Mouse (Mus musculus) limb, embryonic 11.5 days (tissue): ENCODE measurements at regions not wholly inside any gene's neighbourhood (a gene's known extent, or its start where the extent isn't known, plus 50 kb on each side); places are given as distances from the start of the nearest gene placed in this dataset.

Source experiments
- ATAC-seq: fragments of 200-750 bp; cut with Nextera tagmentation; 2 replicates; pipeline ENCODE4 v1.8.0; 2017; ENCODE audit warnings: low read depth; ENCODE audit not compliant: insufficient number of reproducible peaks, low FRiP score, low TSS enrichment
- DNase-seq: peaks from one replicate; pipeline ENCODE4 v3.0.0-alpha.2; 2015; ENCODE audit warnings: low spot score
- H3K27ac ChIP-seq: fragments of 300-500 bp; sonication (generic); replicated peaks from 2 replicates; pipeline ENCODE4 v1.5.1; 2014; ENCODE audit warnings: low read depth, mild to moderate bottlenecking, low read length
- H3K27me3 ChIP-seq: fragments of 300-500 bp; sonication (generic); 2 replicates; pipeline ENCODE4 v1.6.1; 2014; ENCODE audit warnings: mild to moderate bottlenecking, low read length, mixed read lengths; ENCODE audit not compliant: control insufficient read depth, insufficient read depth
- H3K36me3 ChIP-seq: fragments of 300-500 bp; sonication (generic); 2 replicates; pipeline ENCODE4 v1.6.1; 2014; ENCODE audit warnings: mild to moderate bottlenecking, low read length, moderate library complexity, mixed read lengths; ENCODE audit not compliant: control insufficient read depth, insufficient read depth
- H3K4me1 ChIP-seq: fragments of 300-500 bp; sonication (generic); 2 replicates; pipeline ENCODE4 v1.6.1; 2014; ENCODE audit warnings: low read length, mixed read lengths; ENCODE audit not compliant: control insufficient read depth, insufficient read depth
- H3K4me2 ChIP-seq: fragments of 300-500 bp; sonication (generic); 2 replicates; pipeline ENCODE4 v1.6.1; 2014; ENCODE audit warnings: low read depth, mild to moderate bottlenecking, moderate library complexity; ENCODE audit not compliant: severe bottlenecking
- H3K4me3 ChIP-seq: fragments of 300-500 bp; sonication (generic); 2 replicates; pipeline ENCODE4 v1.5.1; 2014; ENCODE audit warnings: low read depth, low read length
- H3K9ac ChIP-seq: fragments of 300-500 bp; sonication (generic); 2 replicates; pipeline ENCODE4 v1.6.1; 2014; ENCODE audit warnings: mild to moderate bottlenecking, low read length
- H3K9me3 ChIP-seq: fragments of 300-500 bp; sonication (generic); 2 replicates; pipeline ENCODE4 v1.6.1; 2016; ENCODE audit warnings: low read length; ENCODE audit not compliant: control insufficient read depth
- WGBS: fragments of 180-500 bp; shearing (Covaris S2); extraction: QIAGEN DNeasy Blood & Tissue Kit; methylation state at CpG from one replicate; pipeline ENCODE4 v1.1.7; 2014; 5-methylcytosine and 5-hydroxymethylcytosine counted together

GRCm38 (mm10) chr13:119339016-119339415, 89.4 kb upstream of the Paip1 start:
- H3K4me3 ChIP-seq = no peak overlapping the region
- no peak overlapping the region for H3K9ac ChIP-seq
- peaks cover 2% of the 10 kb centered on the region; the same call in 1 of the 2 replicates for H3K36me3 ChIP-seq
- ATAC-seq (no peak), DNase-seq (no peak)
- no peak overlapping the region for H3K27ac ChIP-seq
- no peaks in the 10 kb centered on the region for H3K9me3 ChIP-seq
- no peaks in the 10 kb centered on the region for H3K4me1 ChIP-seq
- WGBS = 80% methylated on average over 5 of the region's 5 CpGs
- H3K4me2 ChIP-seq = no peak overlapping the region
- H3K27me3 ChIP-seq = no peaks in the 10 kb centered on the region

DNA sequence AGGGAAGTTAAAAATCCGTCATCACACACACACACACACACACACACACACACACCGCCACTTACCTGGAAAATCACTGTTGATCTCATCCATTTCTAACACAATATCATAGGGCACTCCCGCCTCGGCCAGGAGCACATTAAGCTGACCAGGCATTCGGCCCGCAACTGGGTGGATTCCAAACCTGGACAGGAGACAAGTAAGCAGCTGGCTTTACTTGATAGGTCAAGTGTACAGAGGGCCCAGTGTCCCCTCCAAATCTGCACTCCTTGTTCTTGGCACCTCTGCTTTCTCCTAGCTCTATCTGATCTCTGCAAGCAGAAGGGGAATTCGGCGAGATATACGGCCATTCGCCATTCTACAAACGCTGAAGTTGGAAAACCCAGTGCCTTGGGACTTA, 88.6 kb upstream of the Paip1 start:
- 97% methylated on average over 11 of the region's 11 CpGs for WGBS
- H3K9me3 ChIP-seq = no peaks in the 10 kb centered on the region
- ATAC-seq = no peak
- H3K4me1 ChIP-seq = no peaks in the 10 kb centered on the region
- peaks cover 2% of the 10 kb centered on the region; the same call in 1 of the 2 replicates for H3K36me3 ChIP-seq
- H3K9ac ChIP-seq = no peak overlapping the region
- H3K4me3 ChIP-seq = no peak overlapping the region
- no peak overlapping the region for H3K4me2 ChIP-seq
- no peaks in the 10 kb centered on the region for H3K27me3 ChIP-seq
- no peak for DNase-seq
- H3K27ac ChIP-seq = no peak overlapping the region

GRCm38 (mm10) chr13:119341833-119342232, 86.6 kb upstream of the Paip1 start:
- Histone ChIP-seq H3K27ac (no peak overlapping the region), H3K4me3 (no peak overlapping the region), H3K27me3 (no peaks in the 10 kb centered on the region), H3K36me3 (no peaks in the 10 kb centered on the region; the same call in 1 of the 2 replicates), H3K4me2 (no peak overlapping the region), H3K4me1 (no peaks in the 10 kb centered on the region), H3K9ac (no peak overlapping the region), H3K9me3 (no peaks in the 10 kb centered on the region)
- ATAC-seq (peak; percentile 47; the same call in 1 of the 2 replicates), DNase-seq (peak; percentile 84)
- WGBS = 35% methylated on average over 2 of the region's 2 CpGs

DNA sequence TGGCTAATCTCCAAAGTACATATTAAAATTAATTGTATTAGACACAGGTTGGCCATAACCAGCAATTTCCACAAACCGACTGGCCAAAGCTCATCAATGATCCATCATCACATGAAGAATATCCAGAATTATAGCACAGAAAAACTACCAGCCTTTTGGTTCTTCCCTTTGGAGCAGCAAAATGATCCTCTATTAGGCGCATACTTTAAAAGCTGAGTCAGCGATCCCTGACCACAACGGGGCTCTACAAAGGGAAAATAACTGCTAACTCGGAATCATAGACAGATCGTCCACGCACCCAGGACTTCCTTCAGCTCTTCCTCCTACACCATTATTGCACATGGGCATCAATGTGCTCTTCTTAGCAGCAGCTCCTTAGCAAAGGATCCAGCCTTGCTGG, 85.6 kb upstream of the Paip1 start:
- no peak overlapping the region for H3K4me3 ChIP-seq

GRCm38 (mm10) chr13:119347988-119348387, 80.4 kb upstream of the Paip1 start:
- no peak overlapping the region for H3K9ac ChIP-seq
- H3K9me3 ChIP-seq = no peaks in the 10 kb centered on the region
- no peak for ATAC-seq
- no peaks in the 10 kb centered on the region for H3K4me1 ChIP-seq
- H3K4me3 ChIP-seq = no peak overlapping the region
- no peak overlapping the region for H3K4me2 ChIP-seq
- no peak overlapping the region for H3K27ac ChIP-seq
- peaks cover 2% of the 10 kb centered on the region; the same call in 1 of the 2 replicates for H3K36me3 ChIP-seq
- no peak for DNase-seq
- H3K27me3 ChIP-seq = no peaks in the 10 kb centered on the region
- WGBS = 90% methylated on average over 3 of the region's 3 CpGs

More for the DNA sequence above, 85.6 kb upstream of the Paip1 start:
- Histone ChIP-seq H3K4me1 (no peaks in the 10 kb centered on the region), H3K9ac (no peak overlapping the region), H3K27ac (no peak overlapping the region), H3K36me3 (no peaks in the 10 kb centered on the region; the same call in 1 of the 2 replicates), H3K4me2 (no peak overlapping the region), H3K9me3 (no peaks in the 10 kb centered on the region), H3K27me3 (no peaks in the 10 kb centered on the region)
- DNase-seq (no peak), ATAC-seq (no peak)
- WGBS = 98% methylated on average over 7 of the region's 7 CpGs

DNA sequence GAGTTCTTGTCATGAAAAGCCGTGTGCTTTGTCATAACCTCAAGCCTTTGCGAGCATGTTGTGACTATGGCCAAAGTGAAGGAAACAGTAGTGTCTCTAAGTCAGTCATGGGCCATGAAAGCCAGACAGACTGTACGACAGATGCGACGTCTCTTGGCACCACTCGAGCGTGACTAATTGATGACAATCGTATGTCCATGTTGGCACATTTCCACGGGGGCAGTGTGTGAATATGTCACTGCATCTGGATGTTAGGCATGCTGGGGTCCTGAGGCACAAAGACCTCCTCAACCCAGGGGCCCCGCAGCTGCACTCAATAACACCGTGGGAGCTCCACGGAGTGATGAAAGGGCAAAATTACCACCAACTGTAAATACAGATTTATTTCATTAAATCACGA, 77.1 kb upstream of the Paip1 start:
- no peak overlapping the region for H3K4me3 ChIP-seq
- H3K9me3 ChIP-seq = no peaks in the 10 kb centered on the region
- no peak overlapping the region for H3K9ac ChIP-seq
- no peaks in the 10 kb centered on the region for H3K27me3 ChIP-seq
- 55% methylated on average over 13 of the region's 13 CpGs for WGBS
- ATAC-seq (no peak), DNase-seq (peak; percentile 35)
- no peaks in the 10 kb centered on the region for H3K4me1 ChIP-seq
- H3K4me2 ChIP-seq = no peak overlapping the region
- no peak overlapping the region for H3K27ac ChIP-seq
- peaks cover 7% of the 10 kb centered on the region; the same call in 1 of the 2 replicates for H3K36me3 ChIP-seq

GRCm38 (mm10) chr13:119358696-119359095, 69.7 kb upstream of the Paip1 start:
- 81% methylated on average over 3 of the region's 3 CpGs for WGBS
- H3K4me3 ChIP-seq = no peak overlapping the region
- no peak for DNase-seq
- H3K9ac ChIP-seq = no peak overlapping the region
- H3K9me3 ChIP-seq = no peaks in the 10 kb centered on the region
- H3K27me3 ChIP-seq = no peaks in the 10 kb centered on the region
- peaks cover 16% of the 10 kb centered on the region for H3K36me3 ChIP-seq
- H3K27ac ChIP-seq = no peak overlapping the region
- ATAC-seq = no peak
- no peaks in the 10 kb centered on the region for H3K4me1 ChIP-seq
- no peak overlapping the region for H3K4me2 ChIP-seq

- Histone ChIP-seq H3K4me2 (no peak overlapping the region), H3K27me3 (no peaks in the 10 kb centered on the region), H3K9me3 (no peaks in the 10 kb centered on the region), H3K9ac (no peak overlapping the region), H3K27ac (no peak overlapping the region), H3K4me1 (no peaks in the 10 kb centered on the region), H3K4me3 (no peak overlapping the region), H3K36me3 (no peaks in the 10 kb centered on the region; the same call in 1 of the 2 replicates)
- DNase-seq (peak; percentile 74), ATAC-seq (no peak)
- WGBS = 55% methylated on average over 3 of the region's 3 CpGs
These were observed 65.0 kb upstream of the Paip1 start for GRCm38 (mm10) chr13:119363379-119363778.

DNA sequence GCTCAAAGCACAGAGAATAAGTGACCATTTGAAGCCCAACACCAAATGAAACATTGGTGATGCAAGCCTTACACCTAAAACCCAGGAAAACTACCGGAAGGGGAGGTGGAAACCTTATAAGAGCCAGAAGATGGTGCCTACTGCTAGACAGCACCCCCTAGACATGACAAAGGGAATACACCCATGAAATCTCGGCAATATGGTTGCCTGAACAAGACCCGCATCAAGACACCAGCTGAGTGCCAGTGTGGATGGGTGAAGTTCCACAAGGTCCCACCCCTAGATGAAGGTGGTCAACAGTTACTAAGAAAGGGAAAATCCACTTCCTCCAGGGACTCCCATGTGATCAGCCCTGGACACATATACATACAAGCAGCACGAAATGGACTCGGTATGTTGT, 64.2 kb upstream of the Paip1 start:
- H3K27me3 ChIP-seq = no peaks in the 10 kb centered on the region
- 88% methylated on average over 5 of the region's 5 CpGs for WGBS
- no peaks in the 10 kb centered on the region for H3K9me3 ChIP-seq
- H3K27ac ChIP-seq = no peak overlapping the region
- no peaks in the 10 kb centered on the region; the same call in 1 of the 2 replicates for H3K36me3 ChIP-seq
- no peak overlapping the region for H3K4me3 ChIP-seq
- no peak for DNase-seq
- H3K9ac ChIP-seq = no peak overlapping the region
- H3K4me2 ChIP-seq = no peak overlapping the region
- ATAC-seq = no peak; the same call in 1 of the 2 replicates
- no peaks in the 10 kb centered on the region for H3K4me1 ChIP-seq
